Mouse (Mus musculus): ENCODE measurements at regions not wholly inside any gene's neighbourhood (a gene's known extent, or its start where the extent isn't known, plus 50 kb on each side); places are given as distances from the start of the nearest gene placed in this dataset.
A peak's percentile ranks its signal among the peaks of the same experiment; 100 is the strongest.

GRCm38 (mm10) chr12:9762842-9763241 is 192.9 kb downstream of the Osr1 start:
- Histone ChIP-seq H3ac (ENCODE audit: control insufficient read depth, insufficient read length) (no peak overlapping the region), H3K4me2 (ENCODE audit: low read depth) (peak overlapping the region; percentile 8), H3K79me2 (ENCODE audit: control insufficient read depth, insufficient read depth) (no peaks in the 10 kb centered on the region), H3K4me3 (no peak overlapping the region), H3K36me3 (ENCODE audit: control insufficient read depth, insufficient read depth) (no peaks in the 10 kb centered on the region), H3K27me3 (ENCODE audit: control insufficient read depth, insufficient read depth, insufficient read length) (no peaks in the 10 kb centered on the region)
- TF ChIP-seq MYOD1 (IDR thresholded peaks at IDR 0.05; ENCODE audit: control insufficient read depth in 1 of 3, insufficient read length in 2 of 3, low read depth in 2 of 3) (peak in 1 of 3 experiments; percentile 4), MYOG (IDR thresholded peaks at IDR 0.05; ENCODE audit: control insufficient read depth in 1 of 3, insufficient read depth in 1 of 3, insufficient read length in 2 of 3, low read depth in 2 of 3) (no peak)

- Histone ChIP-seq H3K79me2 (ENCODE audit: control insufficient read depth, insufficient read depth) (no peaks in the 10 kb centered on the region), H3K36me3 (ENCODE audit: control insufficient read depth, insufficient read depth) (no peaks in the 10 kb centered on the region), H3K27me3 (ENCODE audit: control insufficient read depth, insufficient read depth, insufficient read length) (no peaks in the 10 kb centered on the region), H3K4me3 (no peak overlapping the region), H3K4me2 (ENCODE audit: low read depth) (no peak overlapping the region), H3ac (ENCODE audit: control insufficient read depth, insufficient read length) (no peak overlapping the region)
- TF ChIP-seq E2F4 (IDR thresholded peaks at IDR 0.05; ENCODE audit: insufficient read depth) (no peak), TCF3 (IDR thresholded peaks at IDR 0.05; ENCODE audit: insufficient read length, low read depth) (no peak), USF1 (IDR thresholded peaks at IDR 0.05; ENCODE audit: low read depth) (no peak), MYOG (IDR thresholded peaks at IDR 0.05; ENCODE audit: control insufficient read depth in 1 of 3, insufficient read depth in 1 of 3, insufficient read length in 2 of 3, low read depth in 2 of 3) (no peak), CEBPB (IDR thresholded peaks at IDR 0.05; ENCODE audit: insufficient read depth, poor library complexity, severe bottlenecking) (no peak), POLR2AphosphoS2 (IDR thresholded peaks at IDR 0.05; ENCODE audit: insufficient read length, low read depth) (no peak), SRF (IDR thresholded peaks at IDR 0.05; ENCODE audit: control insufficient read depth, insufficient read length, low read depth) (no peak)
These were observed 201.0 kb downstream of the Osr1 start for GRCm38 (mm10) chr12:9770908-9771307.

- no peak overlapping the region for H3ac ChIP-seq (ENCODE audit: control insufficient read depth, insufficient read length)
- no peaks in the 10 kb centered on the region for H3K36me3 ChIP-seq (ENCODE audit: control insufficient read depth, insufficient read depth)
- no peaks in the 10 kb centered on the region for H3K79me2 ChIP-seq (ENCODE audit: control insufficient read depth, insufficient read depth)
- TF ChIP-seq CEBPB (IDR thresholded peaks at IDR 0.05; ENCODE audit: insufficient read depth, poor library complexity, severe bottlenecking) (no peak), MYOG (IDR thresholded peaks at IDR 0.05; ENCODE audit: control insufficient read depth in 1 of 3, insufficient read depth in 1 of 3, insufficient read length in 2 of 3, low read depth in 2 of 3) (no peak), USF1 (IDR thresholded peaks at IDR 0.05; ENCODE audit: low read depth) (no peak), E2F4 (IDR thresholded peaks at IDR 0.05; ENCODE audit: insufficient read depth) (no peak), TCF12 (IDR thresholded peaks at IDR 0.05; ENCODE audit: insufficient read depth, poor library complexity, severe bottlenecking) (no peak), REST (IDR thresholded peaks at IDR 0.05; ENCODE audit: insufficient read depth, insufficient read length) (no peak), TCF3 (IDR thresholded peaks at IDR 0.05; ENCODE audit: insufficient read length, low read depth) (no peak), POLR2A (IDR thresholded peaks at IDR 0.05; ENCODE audit: insufficient read length, low read depth) (no peak), SRF (IDR thresholded peaks at IDR 0.05; ENCODE audit: control insufficient read depth, insufficient read length, low read depth) (no peak), POLR2AphosphoS2 (IDR thresholded peaks at IDR 0.05; ENCODE audit: insufficient read length, low read depth) (no peak), MYOD1 (IDR thresholded peaks at IDR 0.05; ENCODE audit: control insufficient read depth in 1 of 3, insufficient read length in 2 of 3, low read depth in 2 of 3) (no peak), MAX (IDR thresholded peaks at IDR 0.05; ENCODE audit: low read depth) (no peak)
- H3K4me2 ChIP-seq (ENCODE audit: low read depth): no peak overlapping the region
- H3K27me3 ChIP-seq (ENCODE audit: control insufficient read depth, insufficient read depth, insufficient read length): no peaks in the 10 kb centered on the region
- H3K4me3 ChIP-seq: no peak overlapping the region
These were observed 203.0 kb downstream of the Osr1 start for GRCm38 (mm10) chr12:9772875-9773274.

- no peak overlapping the region for H3K4me2 ChIP-seq (ENCODE audit: low read depth)
- no peaks in the 10 kb centered on the region for H3K79me2 ChIP-seq (ENCODE audit: control insufficient read depth, insufficient read depth)
- H3K27me3 ChIP-seq (ENCODE audit: control insufficient read depth, insufficient read depth, insufficient read length): no peaks in the 10 kb centered on the region
- TF ChIP-seq MYOD1 (IDR thresholded peaks at IDR 0.05; ENCODE audit: control insufficient read depth in 1 of 3, insufficient read length in 2 of 3, low read depth in 2 of 3): no peak
- TF ChIP-seq TCF3 (IDR thresholded peaks at IDR 0.05; ENCODE audit: insufficient read length, low read depth): no peak
- TF ChIP-seq POLR2A (IDR thresholded peaks at IDR 0.05; ENCODE audit: insufficient read length, low read depth): no peak
- TF ChIP-seq SRF (IDR thresholded peaks at IDR 0.05; ENCODE audit: control insufficient read depth, insufficient read length, low read depth): no peak
- TF ChIP-seq E2F4 (IDR thresholded peaks at IDR 0.05; ENCODE audit: insufficient read depth): no peak
- TF ChIP-seq POLR2AphosphoS2 (IDR thresholded peaks at IDR 0.05; ENCODE audit: insufficient read length, low read depth): no peak
- TF ChIP-seq CEBPB (IDR thresholded peaks at IDR 0.05; ENCODE audit: insufficient read depth, poor library complexity, severe bottlenecking): no peak
- no peak for TF ChIP-seq USF1 (IDR thresholded peaks at IDR 0.05; ENCODE audit: low read depth)
- no peak for TF ChIP-seq TCF12 (IDR thresholded peaks at IDR 0.05; ENCODE audit: insufficient read depth, poor library complexity, severe bottlenecking)
- no peak for TF ChIP-seq REST (IDR thresholded peaks at IDR 0.05; ENCODE audit: insufficient read depth, insufficient read length)
- TF ChIP-seq MYOG (IDR thresholded peaks at IDR 0.05; ENCODE audit: control insufficient read depth in 1 of 3, insufficient read depth in 1 of 3, insufficient read length in 2 of 3, low read depth in 2 of 3): no peak
- TF ChIP-seq MAX (IDR thresholded peaks at IDR 0.05; ENCODE audit: low read depth): no peak
- H3K4me3 ChIP-seq: no peak overlapping the region
- H3K36me3 ChIP-seq (ENCODE audit: control insufficient read depth, insufficient read depth): no peaks in the 10 kb centered on the region
- H3ac ChIP-seq (ENCODE audit: control insufficient read depth, insufficient read length): no peak overlapping the region
These were observed 232.4 kb downstream of the Osr1 start for GRCm38 (mm10) chr12:9802284-9802683.

- Histone ChIP-seq H3K4me2 (ENCODE audit: low read depth) (no peak overlapping the region), H3K27me3 (ENCODE audit: control insufficient read depth, insufficient read depth, insufficient read length) (no peaks in the 10 kb centered on the region), H3ac (ENCODE audit: control insufficient read depth, insufficient read length) (no peak overlapping the region), H3K36me3 (ENCODE audit: control insufficient read depth, insufficient read depth) (no peaks in the 10 kb centered on the region), H3K79me2 (ENCODE audit: control insufficient read depth, insufficient read depth) (no peaks in the 10 kb centered on the region), H3K4me3 (no peak overlapping the region)
- no peak for TF ChIP-seq REST (IDR thresholded peaks at IDR 0.05; ENCODE audit: insufficient read depth, insufficient read length)
- TF ChIP-seq MAX (IDR thresholded peaks at IDR 0.05; ENCODE audit: low read depth): no peak
- TF ChIP-seq TCF12 (IDR thresholded peaks at IDR 0.05; ENCODE audit: insufficient read depth, poor library complexity, severe bottlenecking): no peak
- TF ChIP-seq CEBPB (IDR thresholded peaks at IDR 0.05; ENCODE audit: insufficient read depth, poor library complexity, severe bottlenecking): no peak
- TF ChIP-seq POLR2AphosphoS2 (IDR thresholded peaks at IDR 0.05; ENCODE audit: insufficient read length, low read depth): no peak
- no peak for TF ChIP-seq USF1 (IDR thresholded peaks at IDR 0.05; ENCODE audit: low read depth)
- no peak for TF ChIP-seq POLR2A (IDR thresholded peaks at IDR 0.05; ENCODE audit: insufficient read length, low read depth)
- no peak for TF ChIP-seq TCF3 (IDR thresholded peaks at IDR 0.05; ENCODE audit: insufficient read length, low read depth)
- no peak for TF ChIP-seq E2F4 (IDR thresholded peaks at IDR 0.05; ENCODE audit: insufficient read depth)
- no peak for TF ChIP-seq MYOG (IDR thresholded peaks at IDR 0.05; ENCODE audit: control insufficient read depth in 1 of 3, insufficient read depth in 1 of 3, insufficient read length in 2 of 3, low read depth in 2 of 3)
- no peak for TF ChIP-seq SRF (IDR thresholded peaks at IDR 0.05; ENCODE audit: control insufficient read depth, insufficient read length, low read depth)
These were observed 237.5 kb downstream of the Osr1 start for GRCm38 (mm10) chr12:9807406-9807805.

All from myocyte (in vitro differentiated cells).